Mouse (Mus musculus): Measurements from ENCODE around the gene Prkcb. TPM values are rescaled to one million over a fixed set of nuclear protein-coding genes. Genes with fewer than 3 reads are reported as not detected.

Prkcb gene
- polyA plus RNA-seq, 1 experiment from 2014 or later: 5.7 TPM

GRCm38 (mm10) chr7:122295363-122295762 lies 6.8 kb downstream of the Prkcb start:
- Histone ChIP-seq H3K27me3 (ENCODE audit: low read depth, poor library complexity, severe bottlenecking) (peaks cover 20% of the 10 kb centered on the region), H3K9me3 (replicated peaks) (no peaks in the 10 kb centered on the region), H3K4me1 (0 out of 2 replicates have a peak, but pooled peaks cover 3% of the 10 kb centered on the region), H3K36me3 (no peaks in the 10 kb centered on the region), H3K27ac (replicated peaks) (no peak overlapping the region), H3K4me3 (no peak overlapping the region)
- no peak for DNase-seq (ENCODE audit: low spot score)
- WGBS: 89% methylated on average over 4 of the region's 4 CpGs

GRCm38 (mm10) chr7:122296331-122296730 lies 7.8 kb downstream of the Prkcb start:
- H3K36me3 ChIP-seq: no peaks in the 10 kb centered on the region
- peaks cover 10% of the 10 kb centered on the region for H3K27me3 ChIP-seq (ENCODE audit: low read depth, poor library complexity, severe bottlenecking)
- no peak overlapping the region for H3K4me3 ChIP-seq
- no peak for DNase-seq (ENCODE audit: low spot score)
- H3K4me1 ChIP-seq: 0 out of 2 replicates have a peak, but pooled peaks cover 3% of the 10 kb centered on the region
- no peak overlapping the region for H3K27ac ChIP-seq (replicated peaks)
- H3K9me3 ChIP-seq (replicated peaks): no peaks in the 10 kb centered on the region
- WGBS: 90% methylated on average over 1 of the region's 1 CpGs

- H3K27me3 ChIP-seq (ENCODE audit: low read depth, poor library complexity, severe bottlenecking): peaks cover 5% of the 10 kb centered on the region
- no peak for DNase-seq (ENCODE audit: low spot score)
- H3K4me3 ChIP-seq: no peak overlapping the region
- H3K9me3 ChIP-seq (replicated peaks): no peaks in the 10 kb centered on the region
- WGBS: 93% methylated on average over 3 of the region's 3 CpGs
- 0 out of 2 replicates have a peak, but pooled peaks cover 3% of the 10 kb centered on the region for H3K4me1 ChIP-seq
- no peaks in the 10 kb centered on the region for H3K36me3 ChIP-seq
- H3K27ac ChIP-seq (replicated peaks): no peak overlapping the region
Observed at GRCm38 (mm10) chr7:122296805-122297204, 8.3 kb downstream of the Prkcb start.

- WGBS: 77% methylated on average over 3 of the region's 3 CpGs
Observed at GRCm38 (mm10) chr7:122297627-122298026, 9.1 kb downstream of the Prkcb start.

GRCm38 (mm10) chr7:122298715-122299114 lies 10.2 kb downstream of the Prkcb start:
- Histone ChIP-seq H3K27me3 (ENCODE audit: low read depth, poor library complexity, severe bottlenecking) (no peaks in the 10 kb centered on the region), H3K36me3 (no peaks in the 10 kb centered on the region), H3K27ac (replicated peaks) (no peak overlapping the region), H3K9me3 (replicated peaks) (no peaks in the 10 kb centered on the region), H3K4me1 (no peaks in the 10 kb centered on the region), H3K4me3 (no peak overlapping the region)
- DNase-seq (ENCODE audit: low spot score): no peak
- 92% methylated on average over 2 of the region's 2 CpGs for WGBS

More at GRCm38 (mm10) chr7:122297627-122298026, 9.1 kb downstream of the Prkcb start:
- Histone ChIP-seq H3K4me1 (no peaks in the 10 kb centered on the region), H3K9me3 (replicated peaks) (no peaks in the 10 kb centered on the region), H3K27ac (replicated peaks) (no peak overlapping the region), H3K4me3 (no peak overlapping the region), H3K36me3 (no peaks in the 10 kb centered on the region), H3K27me3 (ENCODE audit: low read depth, poor library complexity, severe bottlenecking) (no peaks in the 10 kb centered on the region)
- no peak for DNase-seq (ENCODE audit: low spot score)

- H3K9me3 ChIP-seq (replicated peaks): no peaks in the 10 kb centered on the region
- WGBS: 94% methylated on average over 4 of the region's 4 CpGs
Observed at GRCm38 (mm10) chr7:122300538-122300937, 12.0 kb downstream of the Prkcb start.

GRCm38 (mm10) chr7:122302538-122302937 lies 14.0 kb downstream of the Prkcb start:
- no peaks in the 10 kb centered on the region for H3K9me3 ChIP-seq (replicated peaks)
- no peaks in the 10 kb centered on the region for H3K36me3 ChIP-seq
- H3K27me3 ChIP-seq (ENCODE audit: low read depth, poor library complexity, severe bottlenecking): no peaks in the 10 kb centered on the region
- no peak for DNase-seq (ENCODE audit: low spot score)
- no peak overlapping the region for H3K27ac ChIP-seq (replicated peaks)
- no peak overlapping the region for H3K4me3 ChIP-seq
- WGBS: 89% methylated on average over 6 of the region's 6 CpGs
- H3K4me1 ChIP-seq: no peaks in the 10 kb centered on the region

More at GRCm38 (mm10) chr7:122300538-122300937, 12.0 kb downstream of the Prkcb start:
- no peak for DNase-seq (ENCODE audit: low spot score)
- Histone ChIP-seq H3K27ac (replicated peaks) (no peak overlapping the region), H3K4me3 (no peak overlapping the region), H3K4me1 (no peaks in the 10 kb centered on the region), H3K36me3 (no peaks in the 10 kb centered on the region), H3K27me3 (ENCODE audit: low read depth, poor library complexity, severe bottlenecking) (no peaks in the 10 kb centered on the region)

- H3K27me3 ChIP-seq (ENCODE audit: low read depth, poor library complexity, severe bottlenecking): no peaks in the 10 kb centered on the region
- H3K4me3 ChIP-seq: no peak overlapping the region
- H3K27ac ChIP-seq (replicated peaks): no peak overlapping the region
- DNase-seq (ENCODE audit: low spot score): no peak
- no peaks in the 10 kb centered on the region for H3K9me3 ChIP-seq (replicated peaks)
- 81% methylated on average over 3 of the region's 3 CpGs for WGBS
- no peaks in the 10 kb centered on the region for H3K36me3 ChIP-seq
- no peaks in the 10 kb centered on the region for H3K4me1 ChIP-seq
Observed at GRCm38 (mm10) chr7:122303988-122304387, 15.4 kb downstream of the Prkcb start.

- WGBS: 83% methylated on average over 2 of the region's 2 CpGs
- H3K27ac ChIP-seq (replicated peaks): no peak overlapping the region
- no peak overlapping the region for H3K4me3 ChIP-seq
- DNase-seq (ENCODE audit: low spot score): no peak
- H3K27me3 ChIP-seq (ENCODE audit: low read depth, poor library complexity, severe bottlenecking): no peaks in the 10 kb centered on the region
- H3K4me1 ChIP-seq: no peaks in the 10 kb centered on the region
- H3K9me3 ChIP-seq (replicated peaks): no peaks in the 10 kb centered on the region
- H3K36me3 ChIP-seq: no peaks in the 10 kb centered on the region
Observed at GRCm38 (mm10) chr7:122304521-122304920, 16.0 kb downstream of the Prkcb start.

GRCm38 (mm10) chr7:122307241-122307640 lies 18.7 kb downstream of the Prkcb start:
- 87% methylated on average over 9 of the region's 9 CpGs for WGBS
- Histone ChIP-seq H3K9me3 (replicated peaks) (no peaks in the 10 kb centered on the region), H3K27ac (replicated peaks) (no peak overlapping the region), H3K27me3 (ENCODE audit: low read depth, poor library complexity, severe bottlenecking) (no peaks in the 10 kb centered on the region), H3K4me1 (0 out of 2 replicates have a peak, but pooled peaks cover under 1% of the 10 kb centered on the region), H3K4me3 (no peak overlapping the region), H3K36me3 (no peaks in the 10 kb centered on the region)
- DNase-seq (ENCODE audit: low spot score): no peak

- WGBS: 87% methylated on average over 5 of the region's 5 CpGs
- H3K4me3 ChIP-seq: no peak overlapping the region
- no peaks in the 10 kb centered on the region for H3K36me3 ChIP-seq
- no peak overlapping the region for H3K27ac ChIP-seq (replicated peaks)
- DNase-seq (ENCODE audit: low spot score): no peak
- H3K9me3 ChIP-seq (replicated peaks): no peaks in the 10 kb centered on the region
- 0 out of 2 replicates have a peak, but pooled peaks cover 3% of the 10 kb centered on the region for H3K4me1 ChIP-seq
- no peaks in the 10 kb centered on the region for H3K27me3 ChIP-seq (ENCODE audit: low read depth, poor library complexity, severe bottlenecking)
Observed at GRCm38 (mm10) chr7:122308661-122309060, 20.1 kb downstream of the Prkcb start.

GRCm38 (mm10) chr7:122309909-122310725 lies 21.6 kb downstream of the Prkcb start:
- Histone ChIP-seq H3K4me3 (no peak overlapping the region), H3K36me3 (no peaks in the 10 kb centered on the region), H3K27ac (replicated peaks) (no peak overlapping the region), H3K4me1 (0 out of 2 replicates have a peak, but pooled peaks cover 3% of the 10 kb centered on the region), H3K27me3 (ENCODE audit: low read depth, poor library complexity, severe bottlenecking) (no peaks in the 10 kb centered on the region), H3K9me3 (replicated peaks) (no peaks in the 10 kb centered on the region)
- 86% methylated on average over 14 of the region's 14 CpGs for WGBS
- DNase-seq (ENCODE audit: low spot score): no peak

- Histone ChIP-seq H3K27ac (replicated peaks) (no peak overlapping the region), H3K4me3 (no peak overlapping the region), H3K36me3 (no peaks in the 10 kb centered on the region), H3K27me3 (ENCODE audit: low read depth, poor library complexity, severe bottlenecking) (no peaks in the 10 kb centered on the region), H3K9me3 (replicated peaks) (no peaks in the 10 kb centered on the region), H3K4me1 (0 out of 2 replicates have a peak, but pooled peaks cover 3% of the 10 kb centered on the region)
- DNase-seq (ENCODE audit: low spot score): no peak
- WGBS: 92% methylated on average over 7 of the region's 7 CpGs
Observed at GRCm38 (mm10) chr7:122310726-122311018, 22.1 kb downstream of the Prkcb start.
